Mouse (Mus musculus) embryo, embryonic 10 days (tissue): ENCODE measurements around the gene Spef1.

ENCODE experiments used
- DNase-seq: peaks from one replicate; pipeline ENCODE4 v3.0.0-alpha.2; 2015; ENCODE audit warnings: low spot score

Gene Spef1

GRCm38 (mm10) chr2:131141336-131141986 is 45.6 kb downstream of the Spef1 start:
- DNase-seq, result no peak

DNA sequence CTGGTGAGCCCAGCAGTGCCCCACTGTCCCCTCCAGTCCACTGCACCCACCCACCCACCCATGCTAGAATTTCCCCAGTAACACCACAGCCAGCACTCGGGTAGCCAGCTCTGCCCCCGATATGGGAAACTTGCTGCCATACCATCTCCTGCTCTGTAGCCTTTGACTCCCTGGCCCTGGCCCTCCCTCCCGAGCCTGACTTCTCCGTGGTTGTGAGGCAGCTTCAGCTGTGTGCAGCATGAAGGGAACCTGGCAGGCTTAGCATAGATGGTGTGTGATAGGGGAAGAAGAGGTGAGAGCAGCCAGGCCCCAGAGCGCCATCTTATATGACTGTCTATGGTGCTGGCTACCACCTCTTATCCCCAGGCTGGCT is 46.6 kb downstream of the Spef1 start:
- DNase-seq, result no peak

DNA sequence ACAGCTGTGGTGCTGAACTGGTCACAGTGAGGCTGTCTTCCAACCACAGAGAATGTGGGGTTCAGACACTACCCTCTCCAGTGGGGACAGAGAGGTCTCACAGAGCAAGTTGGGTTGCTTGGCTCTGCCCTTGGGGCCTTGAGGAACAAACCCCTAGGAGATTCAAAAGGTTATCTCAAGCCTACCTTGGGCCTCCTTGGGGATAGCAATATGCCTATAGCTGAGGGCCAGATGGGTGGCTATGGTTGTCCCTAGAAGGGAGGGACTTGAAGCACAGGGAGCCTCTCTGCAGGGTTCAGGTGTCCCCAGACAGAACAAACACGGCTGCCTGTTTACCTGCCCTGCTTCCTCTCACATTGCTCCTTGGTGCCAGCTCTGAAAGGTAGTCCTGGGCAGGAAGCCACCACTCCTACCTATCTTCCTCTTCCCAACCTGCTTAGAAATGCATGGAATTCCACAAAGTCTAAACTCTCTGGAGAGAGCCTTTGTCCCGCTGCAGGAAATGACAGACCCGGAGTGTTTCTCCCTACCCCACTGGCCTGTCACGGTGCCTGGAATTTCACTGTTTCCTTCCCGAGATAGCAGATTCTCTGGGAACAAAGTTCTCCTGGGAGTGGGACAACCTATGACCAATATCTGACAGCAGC is 47.1 kb downstream of the Spef1 start:
- no peak for DNase-seq

DNA sequence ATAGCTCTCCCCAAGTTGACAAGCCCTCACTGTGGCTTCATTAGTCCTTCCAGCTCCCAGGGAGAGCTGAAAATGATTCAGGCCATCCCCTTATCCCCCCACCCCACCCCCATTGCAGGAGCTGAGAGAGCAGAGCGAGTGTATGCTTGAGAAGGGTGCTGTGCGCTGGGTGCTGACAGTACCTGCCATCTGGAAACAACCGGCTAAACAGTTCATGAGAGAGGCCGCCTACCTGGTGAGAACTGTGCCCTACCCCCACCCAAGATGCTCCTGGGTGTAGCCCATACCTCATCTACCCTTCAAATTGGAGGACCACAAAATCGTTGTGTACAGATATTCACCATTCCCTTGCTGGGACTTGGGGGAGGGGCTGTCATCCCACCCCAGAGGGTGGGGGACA is 47.8 kb downstream of the Spef1 start:
- DNase-seq, result no peak

DNA sequence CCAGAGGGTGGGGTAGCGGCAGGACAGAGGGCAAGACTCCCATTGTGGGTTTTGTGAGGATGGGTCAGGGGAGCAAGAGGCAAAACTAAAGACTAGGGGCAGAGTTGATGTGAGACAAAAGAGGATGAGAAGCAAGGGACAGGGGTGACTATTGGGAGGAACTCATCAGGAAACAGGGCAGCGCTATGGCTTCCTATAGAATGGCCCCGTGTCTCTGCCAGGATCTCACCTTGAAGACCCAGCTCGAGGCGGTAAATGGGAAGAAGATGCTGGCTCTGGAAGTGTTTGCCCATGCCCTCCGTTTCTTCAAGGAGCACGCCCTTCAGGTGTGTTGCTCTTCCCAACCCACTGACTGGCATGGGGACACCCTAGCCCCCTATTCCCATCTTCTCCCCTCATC is 48.3 kb downstream of the Spef1 start:
- DNase-seq, result no peak

GRCm38 (mm10) chr2:131138296-131138695 is 48.8 kb downstream of the Spef1 start:
- DNase-seq, result no peak

- DNase-seq, result no peak
Measured at GRCm38 (mm10) chr2:131135521-131136139, 51.5 kb downstream of the Spef1 start.

DNA sequence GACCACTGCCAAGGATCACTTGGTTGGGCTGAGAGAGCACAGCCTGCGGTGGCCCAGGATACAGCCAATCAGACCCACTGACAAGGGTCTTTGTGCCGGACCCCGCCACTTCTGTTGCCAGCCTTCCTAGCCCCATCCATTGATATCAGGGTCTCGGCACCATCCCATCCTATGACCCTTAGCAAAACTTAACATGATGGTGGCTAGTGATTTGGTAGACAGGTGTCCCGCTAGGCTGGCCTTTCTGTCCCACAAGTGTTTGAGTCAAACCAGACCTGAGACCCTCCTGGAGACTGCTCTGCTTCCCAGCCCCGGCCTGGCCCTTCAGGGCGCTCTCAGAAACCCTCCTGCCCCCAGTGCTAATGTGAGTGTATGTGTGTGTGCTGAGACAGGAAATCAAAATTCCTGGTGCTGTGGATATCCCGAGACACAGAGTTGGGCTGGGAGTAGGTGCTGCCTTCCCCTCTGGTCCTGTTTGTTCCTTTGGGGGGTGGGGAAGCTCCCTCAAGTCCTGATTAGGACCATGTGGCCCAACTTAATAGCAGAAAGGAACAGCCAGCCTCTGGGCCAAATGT is 52.2 kb downstream of the Spef1 start:
- no peak for DNase-seq

- DNase-seq, result no peak
Measured at GRCm38 (mm10) chr2:131134381-131134780, 52.7 kb downstream of the Spef1 start.

GRCm38 (mm10) chr2:131132930-131133547 is 54.0 kb downstream of the Spef1 start, which contains the start of gene Gm11037:
TSS of gene Gm11037 (plus strand) at chr2:131133497.
- DNase-seq, result no peak

DNA sequence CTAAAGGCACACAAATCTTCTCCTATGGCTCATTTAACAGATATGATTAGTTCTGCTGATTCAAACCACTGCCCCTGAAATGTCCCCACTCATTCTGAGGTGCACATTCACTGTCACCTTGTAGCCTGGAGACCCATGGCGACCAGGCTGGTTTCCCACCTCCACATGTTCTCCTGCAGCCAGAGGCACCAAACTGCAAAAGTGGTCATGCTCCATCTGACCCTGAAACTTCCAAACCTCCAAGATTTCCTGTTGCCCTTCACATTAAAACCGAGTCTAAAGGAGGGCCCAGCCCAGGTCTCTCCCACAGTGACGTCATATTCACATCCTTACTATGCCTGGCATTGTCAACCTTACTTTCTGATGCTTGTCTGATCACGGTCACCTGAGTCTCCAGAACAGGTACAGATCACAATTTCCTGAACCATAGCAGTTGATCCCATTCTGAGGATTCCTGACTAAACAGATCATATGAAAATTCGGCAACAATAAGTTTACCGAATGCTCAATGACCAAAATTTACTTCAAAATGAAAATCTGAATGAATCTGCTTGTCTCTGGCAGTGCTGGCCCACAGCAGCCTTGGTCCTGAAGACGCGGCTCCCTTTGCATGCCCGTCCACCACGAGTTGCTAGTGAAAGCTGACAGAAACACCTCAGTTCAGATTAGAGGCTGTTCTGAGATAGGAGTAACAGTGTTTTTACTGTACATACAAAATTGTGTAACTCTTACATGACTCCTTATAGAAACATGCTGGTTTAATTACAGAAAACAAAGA is 54.8 kb downstream of the Spef1 start:
- no peak for DNase-seq

DNA sequence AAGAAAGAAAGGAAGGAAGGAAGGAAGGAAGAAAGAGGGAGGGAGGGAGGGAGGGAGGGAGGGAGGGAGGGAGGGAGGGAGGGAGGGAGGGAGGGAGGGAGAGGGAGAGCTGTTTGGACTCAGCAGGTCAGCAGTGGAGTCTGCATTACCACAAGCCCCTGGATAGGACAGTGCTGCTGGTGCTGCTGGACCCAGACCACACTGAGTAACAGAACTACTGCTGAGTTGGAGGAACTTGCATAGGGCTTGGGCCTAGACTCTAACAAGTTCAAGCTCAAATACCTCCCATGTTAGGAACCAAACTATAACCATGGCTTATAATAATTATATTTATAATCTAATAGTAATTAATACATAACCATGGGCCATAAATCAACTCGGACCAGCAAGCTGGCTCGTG is 56.2 kb downstream of the Spef1 start:
- DNase-seq, result no peak

DNA sequence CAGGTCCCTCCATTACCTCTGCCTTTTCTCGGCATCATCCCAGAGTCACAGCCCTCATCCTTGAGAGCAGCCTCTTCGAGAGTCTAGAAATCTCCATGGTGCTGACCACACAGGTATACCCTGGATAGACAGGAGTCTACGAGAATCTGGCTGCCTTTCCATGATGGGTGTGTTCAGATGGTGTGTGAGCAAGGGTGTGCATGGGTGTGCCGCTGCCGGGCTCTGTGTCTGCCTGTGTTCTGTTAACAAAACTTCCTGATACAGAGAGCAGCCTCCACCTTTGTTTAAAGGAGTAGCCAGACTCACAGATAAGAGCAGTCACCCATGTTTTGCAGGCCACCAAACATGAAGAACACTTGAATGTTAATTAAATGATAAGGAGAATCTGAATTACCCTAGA is 57.2 kb downstream of the Spef1 start:
- DNase-seq, result no peak

- DNase-seq, result no peak
Measured at GRCm38 (mm10) chr2:131128636-131129157, 58.4 kb downstream of the Spef1 start.

- no peak for DNase-seq
Measured at GRCm38 (mm10) chr2:131128211-131128610, 58.9 kb downstream of the Spef1 start.

GRCm38 (mm10) chr2:131127161-131127730 is 59.8 kb downstream of the Spef1 start, which contains the start of gene Hspa12b:
TSS of gene Hspa12b (plus strand) at chr2:131127280.
- DNase-seq, result peak; percentile 76

DNA sequence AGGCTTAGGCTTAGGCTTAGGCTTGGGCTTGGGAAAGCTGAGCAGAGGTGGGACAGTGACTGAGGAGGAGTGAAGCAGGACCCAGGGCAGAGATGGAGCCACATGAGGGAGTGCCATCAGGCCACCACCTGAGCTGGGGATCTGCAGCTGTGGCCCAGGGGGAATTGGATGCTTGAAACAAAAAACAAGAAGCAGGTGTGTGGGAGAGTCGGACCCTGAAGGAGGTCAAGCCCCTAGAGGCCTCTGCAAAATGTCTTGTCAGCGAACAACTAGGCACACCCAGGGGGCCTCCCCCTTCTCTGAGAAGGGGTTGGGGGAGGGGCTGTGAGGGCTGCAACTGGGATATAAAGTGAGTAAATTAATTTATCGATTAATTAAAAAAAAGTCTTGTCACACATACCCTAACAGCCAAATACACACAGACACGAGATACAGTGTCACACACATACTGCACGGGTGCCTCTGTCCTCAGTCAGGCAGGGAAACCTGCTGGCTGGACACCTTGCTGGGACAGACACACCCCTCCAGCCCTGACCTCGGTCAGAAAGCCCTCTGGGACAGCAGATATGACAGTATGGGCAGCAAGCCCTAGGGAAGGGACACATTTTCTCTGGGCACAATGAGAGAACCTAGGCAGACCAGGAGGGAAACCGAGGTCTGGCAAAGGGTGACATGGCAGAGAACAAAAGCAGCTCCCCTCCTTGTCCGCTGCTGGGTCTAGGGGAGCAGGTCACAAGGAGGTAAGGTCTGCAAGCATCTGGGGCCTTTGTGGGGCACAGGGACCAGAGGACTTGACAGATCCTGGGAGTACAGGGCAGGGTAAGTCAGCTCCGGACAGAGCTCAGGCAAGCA is 60.9 kb downstream of the Spef1 start:
- no peak for DNase-seq

GRCm38 (mm10) chr2:131125157-131125963 is 61.7 kb downstream of the Spef1 start:
- DNase-seq, result no peak

DNA sequence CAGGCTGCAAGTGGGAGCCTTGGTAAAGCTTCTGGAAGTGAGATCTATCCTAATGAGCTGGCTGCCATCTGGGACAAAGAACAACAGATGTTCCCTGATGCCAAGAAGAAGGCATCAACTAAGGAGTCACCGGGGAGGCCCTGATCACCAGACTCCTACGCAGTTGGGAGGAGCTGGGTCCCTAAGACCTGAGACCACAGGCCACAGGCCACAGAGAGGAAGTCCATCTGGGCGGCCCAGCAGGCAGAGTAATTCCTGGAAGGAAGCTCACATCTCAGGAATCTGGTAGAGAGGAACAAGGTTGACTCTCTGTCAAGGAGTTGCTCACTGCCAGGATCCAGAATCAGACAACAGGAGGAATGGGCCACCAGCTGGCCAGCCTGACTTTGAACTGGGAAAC is 62.9 kb downstream of the Spef1 start:
- DNase-seq, result no peak
